Mouse (Mus musculus) megakaryocyte, embryonic 14.5 days (primary cell): Measurements from ENCODE around the gene Tead4.

Source experiments
- FLI1 ChIP-seq: IDR thresholded peaks from 2 replicates; pipeline ENCODE4 v1.6.1; 2012; ENCODE audit warnings: low read length, inconsistent platforms, mixed read lengths
- GATA1 ChIP-seq: IDR thresholded peaks from 3 replicates; pipeline ENCODE4 v1.6.1; 2012; ENCODE audit warnings: mixed read lengths, low read length, inconsistent platforms, borderline replicate concordance

- TF ChIP-seq GATA1 (no peak), FLI1 (no peak)
Observed at GRCm38 (mm10) chr6:128337467-128337866, 36.8 kb upstream of the Tead4 start.
